Mouse (Mus musculus) olfactory bulb, adult 2 months (tissue): ENCODE results near the gene Megf11.

Experiments used
- CTCF ChIP-seq: fragments of 200-500 bp; IDR thresholded peaks from 2 replicates; pipeline ENCODE4 v1.5.1; 2012; ENCODE audit warnings: low read depth, mild to moderate bottlenecking, low read length, moderate library complexity; ENCODE audit not compliant: insufficient read depth
- POLR2A ChIP-seq: fragments of 200-500 bp; IDR thresholded peaks from 2 replicates; pipeline ENCODE4 v1.6.1; 2012; ENCODE audit warnings: mild to moderate bottlenecking, low read depth, low read length, moderate library complexity; ENCODE audit not compliant: insufficient read depth

DNA sequence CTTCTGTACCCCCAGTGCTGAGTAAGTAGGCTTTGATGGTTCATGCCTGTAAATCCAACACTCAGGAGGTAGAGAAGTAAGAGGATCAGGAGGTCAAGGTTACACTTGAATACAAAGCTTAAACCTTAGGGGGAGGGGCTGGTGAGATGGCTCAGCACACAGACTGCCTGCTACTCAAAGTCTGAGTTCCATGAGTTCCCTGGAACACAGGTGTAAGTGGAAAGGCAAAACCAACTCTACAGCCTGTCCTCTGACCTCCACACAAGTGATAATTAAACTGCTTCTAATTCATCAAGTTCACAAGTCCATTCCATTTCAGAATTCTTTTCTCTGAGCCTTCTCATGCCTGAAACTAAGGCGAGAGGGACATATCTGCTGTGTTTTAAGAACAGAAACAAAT lies 265.8 kb downstream of the Megf11 start:
- TF ChIP-seq POLR2A, result no peak
- no peak for TF ChIP-seq CTCF
